Mouse (Mus musculus): ENCODE data around the gene Oxa1l. TPM values are rescaled to one million over a fixed set of nuclear protein-coding genes. Genes with fewer than 3 reads are reported as not detected.

Oxa1l gene
- polyA plus RNA-seq, 1 experiment from 2014 or later = 52.0 TPM

GRCm38 (mm10) chr14:54380616-54381015 is 20.0 kb downstream of the Oxa1l start:
- Histone ChIP-seq H3K36me3 (ENCODE audit: control insufficient read depth, insufficient read depth, low read length) (no peaks in the 10 kb centered on the region), H3K4me1 (ENCODE audit: control insufficient read depth, insufficient read depth, low read length) (no peaks in the 10 kb centered on the region), H3K4me3 (ENCODE audit: low read depth, low read length) (no peak overlapping the region), H3K27me3 (ENCODE audit: control insufficient read depth, insufficient read depth, low read length) (no peaks in the 10 kb centered on the region), H3K9me3 (ENCODE audit: control insufficient read depth, low read length) (no peaks in the 10 kb centered on the region), H3K9ac (ENCODE audit: low read length) (no peak overlapping the region), H3K4me2 (ENCODE audit: low read depth, severe bottlenecking) (no peak overlapping the region), H3K27ac (replicated peaks; ENCODE audit: low read depth, low read length) (no peak overlapping the region)
- 72% methylated on average over 4 of the region's 4 CpGs for WGBS
- DNase-seq (ENCODE audit: low spot score) (no peak), ATAC-seq (ENCODE audit: insufficient number of reproducible peaks, low FRiP score, low TSS enrichment, low read depth) (no peak)

- no peaks in the 10 kb centered on the region for H3K36me3 ChIP-seq (ENCODE audit: control insufficient read depth, insufficient read depth, low read length)
- H3K9ac ChIP-seq (ENCODE audit: low read length) = no peak overlapping the region
- H3K9me3 ChIP-seq (ENCODE audit: control insufficient read depth, low read length) = no peaks in the 10 kb centered on the region
- no peak for ATAC-seq (ENCODE audit: insufficient number of reproducible peaks, low FRiP score, low TSS enrichment, low read depth)
- H3K27me3 ChIP-seq (ENCODE audit: control insufficient read depth, insufficient read depth, low read length) = no peaks in the 10 kb centered on the region
- 87% methylated on average over 10 of the region's 10 CpGs for WGBS
- no peaks in the 10 kb centered on the region for H3K4me1 ChIP-seq (ENCODE audit: control insufficient read depth, insufficient read depth, low read length)
- H3K27ac ChIP-seq (replicated peaks; ENCODE audit: low read depth, low read length) = no peak overlapping the region
- no peak overlapping the region for H3K4me2 ChIP-seq (ENCODE audit: low read depth, severe bottlenecking)
- no peak for DNase-seq (ENCODE audit: low spot score)
- H3K4me3 ChIP-seq (ENCODE audit: low read depth, low read length) = no peak overlapping the region
These were observed 21.2 kb downstream of the Oxa1l start for GRCm38 (mm10) chr14:54381816-54382215.

GRCm38 (mm10) chr14:54382641-54383040 is 22.0 kb downstream of the Oxa1l start:
- Histone ChIP-seq H3K4me2 (ENCODE audit: low read depth, severe bottlenecking) (no peak overlapping the region), H3K27ac (replicated peaks; ENCODE audit: low read depth, low read length) (no peak overlapping the region), H3K27me3 (ENCODE audit: control insufficient read depth, insufficient read depth, low read length) (no peaks in the 10 kb centered on the region), H3K4me1 (ENCODE audit: control insufficient read depth, insufficient read depth, low read length) (no peaks in the 10 kb centered on the region), H3K36me3 (ENCODE audit: control insufficient read depth, insufficient read depth, low read length) (no peaks in the 10 kb centered on the region), H3K9me3 (ENCODE audit: control insufficient read depth, low read length) (no peaks in the 10 kb centered on the region), H3K9ac (ENCODE audit: low read length) (no peak overlapping the region), H3K4me3 (ENCODE audit: low read depth, low read length) (no peak overlapping the region)
- ATAC-seq (ENCODE audit: insufficient number of reproducible peaks, low FRiP score, low TSS enrichment, low read depth) (no peak), DNase-seq (ENCODE audit: low spot score) (no peak)
- 85% methylated on average over 9 of the region's 9 CpGs for WGBS

GRCm38 (mm10) chr14:54383355-54383771 is 22.7 kb downstream of the Oxa1l start:
- Histone ChIP-seq H3K27me3 (ENCODE audit: control insufficient read depth, insufficient read depth, low read length) (no peaks in the 10 kb centered on the region), H3K4me1 (ENCODE audit: control insufficient read depth, insufficient read depth, low read length) (no peaks in the 10 kb centered on the region), H3K36me3 (ENCODE audit: control insufficient read depth, insufficient read depth, low read length) (no peaks in the 10 kb centered on the region), H3K4me2 (ENCODE audit: low read depth, severe bottlenecking) (no peak overlapping the region), H3K4me3 (ENCODE audit: low read depth, low read length) (no peak overlapping the region), H3K27ac (replicated peaks; ENCODE audit: low read depth, low read length) (no peak overlapping the region), H3K9me3 (ENCODE audit: control insufficient read depth, low read length) (no peaks in the 10 kb centered on the region), H3K9ac (ENCODE audit: low read length) (no peak overlapping the region)
- WGBS = 64% methylated on average over 4 of the region's 4 CpGs
- ATAC-seq (ENCODE audit: insufficient number of reproducible peaks, low FRiP score, low TSS enrichment, low read depth) = 0 out of 2 replicates have a peak, but pooled peaks have one; percentile 39
- DNase-seq (ENCODE audit: low spot score) = no peak

GRCm38 (mm10) chr14:54384396-54384795 is 23.8 kb downstream of the Oxa1l start:
- Histone ChIP-seq H3K9ac (ENCODE audit: low read length) (no peak overlapping the region), H3K4me2 (ENCODE audit: low read depth, severe bottlenecking) (no peak overlapping the region), H3K27ac (replicated peaks; ENCODE audit: low read depth, low read length) (no peak overlapping the region), H3K4me3 (ENCODE audit: low read depth, low read length) (no peak overlapping the region), H3K27me3 (ENCODE audit: control insufficient read depth, insufficient read depth, low read length) (no peaks in the 10 kb centered on the region), H3K4me1 (ENCODE audit: control insufficient read depth, insufficient read depth, low read length) (no peaks in the 10 kb centered on the region), H3K36me3 (ENCODE audit: control insufficient read depth, insufficient read depth, low read length) (no peaks in the 10 kb centered on the region), H3K9me3 (ENCODE audit: control insufficient read depth, low read length) (no peaks in the 10 kb centered on the region)
- no peak for DNase-seq (ENCODE audit: low spot score)
- no peak for ATAC-seq (ENCODE audit: insufficient number of reproducible peaks, low FRiP score, low TSS enrichment, low read depth)
- 95% methylated on average over 8 of the region's 8 CpGs for WGBS

- Histone ChIP-seq H3K4me2 (ENCODE audit: low read depth, severe bottlenecking) (no peak overlapping the region), H3K27me3 (ENCODE audit: control insufficient read depth, insufficient read depth, low read length) (no peaks in the 10 kb centered on the region), H3K9ac (ENCODE audit: low read length) (no peak overlapping the region), H3K9me3 (ENCODE audit: control insufficient read depth, low read length) (no peaks in the 10 kb centered on the region), H3K4me3 (ENCODE audit: low read depth, low read length) (no peak overlapping the region), H3K27ac (replicated peaks; ENCODE audit: low read depth, low read length) (no peak overlapping the region), H3K36me3 (ENCODE audit: control insufficient read depth, insufficient read depth, low read length) (no peaks in the 10 kb centered on the region), H3K4me1 (ENCODE audit: control insufficient read depth, insufficient read depth, low read length) (no peaks in the 10 kb centered on the region)
- ATAC-seq (ENCODE audit: insufficient number of reproducible peaks, low FRiP score, low TSS enrichment, low read depth) (no peak), DNase-seq (ENCODE audit: low spot score) (no peak)
- WGBS = 82% methylated on average over 7 of the region's 7 CpGs
These were observed 25.5 kb downstream of the Oxa1l start for GRCm38 (mm10) chr14:54385968-54386618.

- no peaks in the 10 kb centered on the region for H3K9me3 ChIP-seq (ENCODE audit: control insufficient read depth, low read length)
- 81% methylated on average over 6 of the region's 6 CpGs for WGBS
These were observed 26.9 kb downstream of the Oxa1l start for GRCm38 (mm10) chr14:54387546-54387945.

GRCm38 (mm10) chr14:54390843-54391242 is 30.2 kb downstream of the Oxa1l start:
- no peak for ATAC-seq (ENCODE audit: insufficient number of reproducible peaks, low FRiP score, low TSS enrichment, low read depth)
- Histone ChIP-seq H3K4me1 (ENCODE audit: control insufficient read depth, insufficient read depth, low read length) (no peaks in the 10 kb centered on the region), H3K4me2 (ENCODE audit: low read depth, severe bottlenecking) (no peak overlapping the region), H3K9ac (ENCODE audit: low read length) (no peak overlapping the region), H3K27ac (replicated peaks; ENCODE audit: low read depth, low read length) (no peak overlapping the region), H3K9me3 (ENCODE audit: control insufficient read depth, low read length) (no peaks in the 10 kb centered on the region), H3K36me3 (ENCODE audit: control insufficient read depth, insufficient read depth, low read length) (no peaks in the 10 kb centered on the region), H3K27me3 (ENCODE audit: control insufficient read depth, insufficient read depth, low read length) (no peaks in the 10 kb centered on the region), H3K4me3 (ENCODE audit: low read depth, low read length) (no peak overlapping the region)
- WGBS = 59% methylated on average over 6 of the region's 6 CpGs
- no peak for DNase-seq (ENCODE audit: low spot score)

More at GRCm38 (mm10) chr14:54387546-54387945, 26.9 kb downstream of the Oxa1l start:
- Histone ChIP-seq H3K36me3 (ENCODE audit: control insufficient read depth, insufficient read depth, low read length) (no peaks in the 10 kb centered on the region), H3K9ac (ENCODE audit: low read length) (no peak overlapping the region), H3K4me1 (ENCODE audit: control insufficient read depth, insufficient read depth, low read length) (no peaks in the 10 kb centered on the region), H3K27me3 (ENCODE audit: control insufficient read depth, insufficient read depth, low read length) (no peaks in the 10 kb centered on the region), H3K4me2 (ENCODE audit: low read depth, severe bottlenecking) (no peak overlapping the region), H3K4me3 (ENCODE audit: low read depth, low read length) (no peak overlapping the region), H3K27ac (replicated peaks; ENCODE audit: low read depth, low read length) (no peak overlapping the region)
- DNase-seq (ENCODE audit: low spot score) (no peak), ATAC-seq (ENCODE audit: insufficient number of reproducible peaks, low FRiP score, low TSS enrichment, low read depth) (no peak)

- Histone ChIP-seq H3K4me2 (ENCODE audit: low read depth, severe bottlenecking) (no peak overlapping the region), H3K9me3 (ENCODE audit: control insufficient read depth, low read length) (no peaks in the 10 kb centered on the region), H3K4me3 (ENCODE audit: low read depth, low read length) (no peak overlapping the region), H3K36me3 (ENCODE audit: control insufficient read depth, insufficient read depth, low read length) (no peaks in the 10 kb centered on the region), H3K9ac (ENCODE audit: low read length) (no peak overlapping the region), H3K27me3 (ENCODE audit: control insufficient read depth, insufficient read depth, low read length) (no peaks in the 10 kb centered on the region), H3K27ac (replicated peaks; ENCODE audit: low read depth, low read length) (no peak overlapping the region), H3K4me1 (ENCODE audit: control insufficient read depth, insufficient read depth, low read length) (no peaks in the 10 kb centered on the region)
- 80% methylated on average over 3 of the region's 3 CpGs for WGBS
- DNase-seq (ENCODE audit: low spot score) (no peak), ATAC-seq (ENCODE audit: insufficient number of reproducible peaks, low FRiP score, low TSS enrichment, low read depth) (no peak)
These were observed 33.2 kb downstream of the Oxa1l start for GRCm38 (mm10) chr14:54393794-54394193.

Data from limb, embryonic 11.5 days (tissue).